Mouse (Mus musculus): ENCODE measurements around the gene Cracr2a. TPM values are rescaled to one million over a fixed set of nuclear protein-coding genes. Genes with fewer than 3 reads are reported as not detected.

Cracr2a gene
- polyA plus RNA-seq, 1 experiment from 2014 or later: 0.41 TPM

- ATAC-seq (ENCODE audit: low FRiP score, low TSS enrichment) (no peak), DNase-seq (no peak)
- Histone ChIP-seq H3K27me3 (ENCODE audit: control insufficient read depth, insufficient read depth, low read length) (no peaks in the 10 kb centered on the region), H3K9me3 (ENCODE audit: control insufficient read depth, low read length) (no peaks in the 10 kb centered on the region), H3K4me1 (ENCODE audit: control insufficient read depth, insufficient read depth, low read length) (no peaks in the 10 kb centered on the region), H3K4me2 (ENCODE audit: low read length) (no peak overlapping the region), H3K9ac (replicated peaks; ENCODE audit: low read length) (no peak overlapping the region), H3K27ac (replicated peaks; ENCODE audit: low read depth, low read length) (no peak overlapping the region), H3K4me3 (replicated peaks; ENCODE audit: low read depth, low read length) (no peak overlapping the region), H3K36me3 (ENCODE audit: control insufficient read depth, insufficient read depth, low read length) (no peaks in the 10 kb centered on the region)
- 76% methylated on average over 5 of the region's 5 CpGs for WGBS
Measured at GRCm38 (mm10) chr6:127659472-127659871, 98.3 kb downstream of the Cracr2a start.

- Histone ChIP-seq H3K9ac (replicated peaks; ENCODE audit: low read length) (no peak overlapping the region), H3K9me3 (ENCODE audit: control insufficient read depth, low read length) (no peaks in the 10 kb centered on the region), H3K4me1 (ENCODE audit: control insufficient read depth, insufficient read depth, low read length) (no peaks in the 10 kb centered on the region), H3K27me3 (ENCODE audit: control insufficient read depth, insufficient read depth, low read length) (no peaks in the 10 kb centered on the region), H3K27ac (replicated peaks; ENCODE audit: low read depth, low read length) (no peak overlapping the region), H3K4me2 (ENCODE audit: low read length) (no peak overlapping the region), H3K4me3 (replicated peaks; ENCODE audit: low read depth, low read length) (no peak overlapping the region), H3K36me3 (ENCODE audit: control insufficient read depth, insufficient read depth, low read length) (no peaks in the 10 kb centered on the region)
- ATAC-seq (ENCODE audit: low FRiP score, low TSS enrichment) (no peak), DNase-seq (no peak)
- WGBS: 90% methylated on average over 4 of the region's 4 CpGs
Measured at GRCm38 (mm10) chr6:127659966-127660365, 98.8 kb downstream of the Cracr2a start.

- no peaks in the 10 kb centered on the region for H3K9me3 ChIP-seq (ENCODE audit: control insufficient read depth, low read length)
- DNase-seq (no peak), ATAC-seq (ENCODE audit: low FRiP score, low TSS enrichment) (no peak)
- H3K4me1 ChIP-seq (ENCODE audit: control insufficient read depth, insufficient read depth, low read length): no peaks in the 10 kb centered on the region
- no peak overlapping the region for H3K27ac ChIP-seq (replicated peaks; ENCODE audit: low read depth, low read length)
- no peaks in the 10 kb centered on the region for H3K27me3 ChIP-seq (ENCODE audit: control insufficient read depth, insufficient read depth, low read length)
- WGBS: 84% methylated on average over 7 of the region's 7 CpGs
- no peak overlapping the region for H3K9ac ChIP-seq (replicated peaks; ENCODE audit: low read length)
- H3K36me3 ChIP-seq (ENCODE audit: control insufficient read depth, insufficient read depth, low read length): no peaks in the 10 kb centered on the region
- no peak overlapping the region for H3K4me3 ChIP-seq (replicated peaks; ENCODE audit: low read depth, low read length)
- H3K4me2 ChIP-seq (ENCODE audit: low read length): no peak overlapping the region
Measured at GRCm38 (mm10) chr6:127661717-127662292, 100.7 kb downstream of the Cracr2a start.

- 85% methylated on average over 7 of the region's 7 CpGs for WGBS
- DNase-seq: no peak
Measured at GRCm38 (mm10) chr6:127663263-127663662, 102.1 kb downstream of the Cracr2a start.

GRCm38 (mm10) chr6:127669313-127669712 is 108.2 kb downstream of the Cracr2a start:
- Histone ChIP-seq H3K9ac (replicated peaks; ENCODE audit: low read length) (no peak overlapping the region), H3K36me3 (ENCODE audit: control insufficient read depth, insufficient read depth, low read length) (no peaks in the 10 kb centered on the region), H3K9me3 (ENCODE audit: control insufficient read depth, low read length) (no peaks in the 10 kb centered on the region), H3K4me3 (replicated peaks; ENCODE audit: low read depth, low read length) (no peak overlapping the region), H3K27me3 (ENCODE audit: control insufficient read depth, insufficient read depth, low read length) (no peaks in the 10 kb centered on the region), H3K27ac (replicated peaks; ENCODE audit: low read depth, low read length) (no peak overlapping the region), H3K4me2 (ENCODE audit: low read length) (no peak overlapping the region), H3K4me1 (ENCODE audit: control insufficient read depth, insufficient read depth, low read length) (no peaks in the 10 kb centered on the region)
- DNase-seq: peak; percentile 72
- ATAC-seq (ENCODE audit: low FRiP score, low TSS enrichment): no peak
- WGBS: 56% methylated on average over 4 of the region's 4 CpGs

More at GRCm38 (mm10) chr6:127663263-127663662, 102.1 kb downstream of the Cracr2a start:
- Histone ChIP-seq H3K36me3 (ENCODE audit: control insufficient read depth, insufficient read depth, low read length) (no peaks in the 10 kb centered on the region), H3K27me3 (ENCODE audit: control insufficient read depth, insufficient read depth, low read length) (no peaks in the 10 kb centered on the region), H3K9me3 (ENCODE audit: control insufficient read depth, low read length) (no peaks in the 10 kb centered on the region), H3K27ac (replicated peaks; ENCODE audit: low read depth, low read length) (no peak overlapping the region), H3K4me1 (ENCODE audit: control insufficient read depth, insufficient read depth, low read length) (no peaks in the 10 kb centered on the region), H3K9ac (replicated peaks; ENCODE audit: low read length) (no peak overlapping the region), H3K4me2 (ENCODE audit: low read length) (no peak overlapping the region), H3K4me3 (replicated peaks; ENCODE audit: low read depth, low read length) (no peak overlapping the region)
- no peak for ATAC-seq (ENCODE audit: low FRiP score, low TSS enrichment)

- H3K27me3 ChIP-seq (ENCODE audit: control insufficient read depth, insufficient read depth, low read length): no peaks in the 10 kb centered on the region
- no peaks in the 10 kb centered on the region for H3K4me1 ChIP-seq (ENCODE audit: control insufficient read depth, insufficient read depth, low read length)
- DNase-seq (no peak), ATAC-seq (ENCODE audit: low FRiP score, low TSS enrichment) (no peak)
- no peak overlapping the region for H3K4me3 ChIP-seq (replicated peaks; ENCODE audit: low read depth, low read length)
- WGBS: 91% methylated on average over 4 of the region's 4 CpGs
- H3K36me3 ChIP-seq (ENCODE audit: control insufficient read depth, insufficient read depth, low read length): no peaks in the 10 kb centered on the region
- no peak overlapping the region for H3K4me2 ChIP-seq (ENCODE audit: low read length)
- H3K27ac ChIP-seq (replicated peaks; ENCODE audit: low read depth, low read length): no peak overlapping the region
- H3K9ac ChIP-seq (replicated peaks; ENCODE audit: low read length): no peak overlapping the region
- H3K9me3 ChIP-seq (ENCODE audit: control insufficient read depth, low read length): no peaks in the 10 kb centered on the region
Measured at GRCm38 (mm10) chr6:127670031-127670430, 108.9 kb downstream of the Cracr2a start.

- no peaks in the 10 kb centered on the region for H3K36me3 ChIP-seq (ENCODE audit: control insufficient read depth, insufficient read depth, low read length)
- WGBS: 89% methylated on average over 7 of the region's 7 CpGs
- no peak for ATAC-seq (ENCODE audit: low FRiP score, low TSS enrichment)
- H3K4me3 ChIP-seq (replicated peaks; ENCODE audit: low read depth, low read length): no peak overlapping the region
- H3K4me1 ChIP-seq (ENCODE audit: control insufficient read depth, insufficient read depth, low read length): no peaks in the 10 kb centered on the region
- H3K27ac ChIP-seq (replicated peaks; ENCODE audit: low read depth, low read length): no peak overlapping the region
- no peaks in the 10 kb centered on the region for H3K27me3 ChIP-seq (ENCODE audit: control insufficient read depth, insufficient read depth, low read length)
- no peak overlapping the region for H3K4me2 ChIP-seq (ENCODE audit: low read length)
- no peaks in the 10 kb centered on the region for H3K9me3 ChIP-seq (ENCODE audit: control insufficient read depth, low read length)
- no peak overlapping the region for H3K9ac ChIP-seq (replicated peaks; ENCODE audit: low read length)
- no peak for DNase-seq
Measured at GRCm38 (mm10) chr6:127672071-127672470, 110.9 kb downstream of the Cracr2a start.

GRCm38 (mm10) chr6:127676866-127677265 is 115.7 kb downstream of the Cracr2a start:
- 51% methylated on average over 11 of the region's 11 CpGs for WGBS
- ATAC-seq (ENCODE audit: low FRiP score, low TSS enrichment): no peak

GRCm38 (mm10) chr6:127678320-127678719 is 117.2 kb downstream of the Cracr2a start:
- DNase-seq: no peak
- Histone ChIP-seq H3K27ac (replicated peaks; ENCODE audit: low read depth, low read length) (no peak overlapping the region), H3K9ac (replicated peaks; ENCODE audit: low read length) (no peak overlapping the region), H3K4me3 (replicated peaks; ENCODE audit: low read depth, low read length) (no peak overlapping the region), H3K9me3 (ENCODE audit: control insufficient read depth, low read length) (no peaks in the 10 kb centered on the region), H3K36me3 (ENCODE audit: control insufficient read depth, insufficient read depth, low read length) (no peaks in the 10 kb centered on the region), H3K4me2 (ENCODE audit: low read length) (no peak overlapping the region), H3K27me3 (ENCODE audit: control insufficient read depth, insufficient read depth, low read length) (no peaks in the 10 kb centered on the region), H3K4me1 (ENCODE audit: control insufficient read depth, insufficient read depth, low read length) (0 out of 2 replicates have a peak, but pooled peaks cover 6% of the 10 kb centered on the region)
- WGBS: 73% methylated on average over 9 of the region's 9 CpGs
- no peak for ATAC-seq (ENCODE audit: low FRiP score, low TSS enrichment)

More at GRCm38 (mm10) chr6:127676866-127677265, 115.7 kb downstream of the Cracr2a start:
- H3K4me2 ChIP-seq (ENCODE audit: low read length): no peak overlapping the region
- DNase-seq: no peak
- H3K27me3 ChIP-seq (ENCODE audit: control insufficient read depth, insufficient read depth, low read length): no peaks in the 10 kb centered on the region
- H3K4me1 ChIP-seq (ENCODE audit: control insufficient read depth, insufficient read depth, low read length): no peaks in the 10 kb centered on the region
- H3K36me3 ChIP-seq (ENCODE audit: control insufficient read depth, insufficient read depth, low read length): no peaks in the 10 kb centered on the region
- H3K9me3 ChIP-seq (ENCODE audit: control insufficient read depth, low read length): no peaks in the 10 kb centered on the region
- no peak overlapping the region for H3K9ac ChIP-seq (replicated peaks; ENCODE audit: low read length)
- H3K4me3 ChIP-seq (replicated peaks; ENCODE audit: low read depth, low read length): no peak overlapping the region
- H3K27ac ChIP-seq (replicated peaks; ENCODE audit: low read depth, low read length): no peak overlapping the region
